Mouse (Mus musculus): ENCODE results near the gene Brip1. TPM values are rescaled to one million over a fixed set of nuclear protein-coding genes. Genes with fewer than 3 reads are reported as not detected.

Brip1 gene
- polyA plus RNA-seq, 1 experiment from 2014 or later, result 6.9 TPM

- Histone ChIP-seq H3K4me1 (no peaks in the 10 kb centered on the region), H3K27ac (replicated peaks) (no peak overlapping the region), H3K4me3 (no peak overlapping the region), H3K9ac (replicated peaks) (no peak overlapping the region), H3K27me3 (no peaks in the 10 kb centered on the region), H3K4me2 (replicated peaks) (no peak overlapping the region), H3K36me3 (peaks cover 6% of the 10 kb centered on the region; the same call in 1 of the 2 replicates), H3K9me3 (no peaks in the 10 kb centered on the region)
- no peak for ATAC-seq (ENCODE audit: low FRiP score, low read depth)
These were observed 94.4 kb downstream of the Brip1 start for GRCm38 (mm10) chr11:86106596-86106995.

DNA sequence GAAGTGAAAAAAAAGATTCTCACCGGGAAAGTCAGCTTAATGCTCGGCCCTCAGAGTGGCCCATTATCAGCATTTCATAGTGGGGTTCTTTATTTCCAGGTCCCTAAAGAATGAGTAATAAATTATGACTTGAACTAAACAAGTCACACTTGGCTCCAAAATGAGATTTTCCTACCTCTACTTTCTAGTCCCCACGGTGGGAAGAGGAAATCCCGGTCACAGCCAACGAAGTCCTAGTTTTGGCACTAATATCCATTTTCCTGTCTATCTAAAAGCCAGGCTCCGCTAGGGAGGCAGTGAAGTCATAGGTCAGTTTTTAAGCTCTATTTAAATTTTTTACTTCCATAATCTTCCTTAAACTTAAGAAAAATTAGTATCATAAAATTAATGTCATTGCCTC, 99.8 kb downstream of the Brip1 start:
- Histone ChIP-seq H3K36me3 (peaks cover 17% of the 10 kb centered on the region), H3K27me3 (no peaks in the 10 kb centered on the region), H3K9me3 (no peaks in the 10 kb centered on the region), H3K9ac (replicated peaks) (no peak overlapping the region), H3K4me1 (no peaks in the 10 kb centered on the region), H3K27ac (replicated peaks) (no peak overlapping the region), H3K4me2 (replicated peaks) (no peak overlapping the region), H3K4me3 (no peak overlapping the region)
- no peak for ATAC-seq (ENCODE audit: low FRiP score, low read depth)
- WGBS, result 89% methylated on average over 6 of the region's 6 CpGs

DNA sequence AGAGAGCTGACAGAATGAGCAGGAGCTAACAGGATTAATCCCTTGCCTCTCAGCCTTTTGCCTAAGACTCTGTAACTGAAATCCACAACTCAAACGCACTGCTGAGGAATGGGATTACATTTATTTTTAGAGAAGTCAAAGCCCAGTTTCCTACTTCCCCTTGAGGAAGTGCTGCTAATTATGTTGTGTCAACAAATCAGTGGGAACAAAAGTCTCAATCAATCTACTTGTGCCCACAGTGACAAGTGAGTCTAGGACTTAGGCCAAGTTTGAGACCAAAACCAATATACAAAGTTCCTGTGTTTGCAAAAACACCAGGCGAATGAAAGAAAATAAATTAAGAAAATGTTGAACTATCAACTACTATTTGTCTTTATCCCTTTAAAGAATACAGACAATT, 101.7 kb downstream of the Brip1 start:
- WGBS, result 64% methylated on average over 2 of the region's 2 CpGs
- ATAC-seq (ENCODE audit: low FRiP score, low read depth), result no peak
- no peak overlapping the region for H3K4me3 ChIP-seq
- H3K4me1 ChIP-seq, result no peaks in the 10 kb centered on the region
- peaks cover 17% of the 10 kb centered on the region for H3K36me3 ChIP-seq
- no peak overlapping the region for H3K4me2 ChIP-seq (replicated peaks)
- no peaks in the 10 kb centered on the region for H3K27me3 ChIP-seq
- H3K9me3 ChIP-seq, result no peaks in the 10 kb centered on the region
- no peak overlapping the region for H3K9ac ChIP-seq (replicated peaks)
- H3K27ac ChIP-seq (replicated peaks), result no peak overlapping the region

DNA sequence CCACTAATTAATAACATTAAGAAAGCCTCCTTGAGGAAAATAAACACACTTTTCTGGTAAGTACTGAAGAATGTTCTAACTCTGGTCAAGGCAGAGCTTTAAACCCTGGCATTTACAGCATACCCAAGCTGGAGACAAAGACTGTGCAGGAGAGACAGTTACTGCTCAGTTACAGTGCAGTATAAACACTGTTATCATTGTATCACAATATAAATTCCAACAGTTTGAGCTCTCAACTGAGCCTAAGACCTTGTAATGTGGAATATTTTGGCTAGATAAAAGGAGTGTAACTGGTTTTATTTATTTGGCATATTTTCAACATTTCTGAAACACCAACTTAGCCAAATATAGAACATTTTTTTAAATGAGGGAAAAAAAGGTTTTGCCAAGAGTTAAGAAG, 112.2 kb downstream of the Brip1 start:
- no peaks in the 10 kb centered on the region for H3K4me1 ChIP-seq
- no peak overlapping the region for H3K4me3 ChIP-seq
- no peaks in the 10 kb centered on the region for H3K27me3 ChIP-seq
- no peak overlapping the region for H3K27ac ChIP-seq (replicated peaks)
- H3K9me3 ChIP-seq, result no peaks in the 10 kb centered on the region
- H3K36me3 ChIP-seq, result no peaks in the 10 kb centered on the region
- H3K9ac ChIP-seq (replicated peaks), result no peak overlapping the region
- no peak for ATAC-seq (ENCODE audit: low FRiP score, low read depth)
- no peak overlapping the region for H3K4me2 ChIP-seq (replicated peaks)

DNA sequence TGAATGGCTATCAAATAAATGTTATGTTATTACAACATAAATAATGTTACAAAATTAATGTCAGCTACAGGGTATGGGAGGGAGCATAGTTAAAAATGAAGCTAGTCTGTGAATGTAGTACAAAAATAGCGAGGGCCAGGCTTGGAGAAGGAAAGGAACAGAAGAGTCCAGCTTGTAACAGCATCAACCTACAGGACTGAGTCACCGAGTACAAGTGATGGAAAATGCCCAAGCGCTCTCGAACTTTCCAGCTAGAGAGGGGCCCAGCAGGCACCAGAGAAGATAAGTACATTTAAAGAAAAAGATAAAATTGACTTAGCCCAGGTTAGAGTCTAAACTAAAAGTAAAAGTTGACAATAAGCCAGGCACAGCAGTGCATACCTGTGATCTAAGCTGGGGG, 116.5 kb downstream of the Brip1 start:
- H3K9ac ChIP-seq (replicated peaks), result no peak overlapping the region
- 84% methylated on average over 4 of the region's 4 CpGs for WGBS
- no peak overlapping the region for H3K4me2 ChIP-seq (replicated peaks)
- no peaks in the 10 kb centered on the region for H3K9me3 ChIP-seq
- H3K27ac ChIP-seq (replicated peaks), result no peak overlapping the region
- no peaks in the 10 kb centered on the region for H3K36me3 ChIP-seq
- H3K27me3 ChIP-seq, result no peaks in the 10 kb centered on the region
- H3K4me1 ChIP-seq, result 0 out of 2 replicates have a peak, but pooled peaks cover 3% of the 10 kb centered on the region
- no peak overlapping the region for H3K4me3 ChIP-seq
- no peak for ATAC-seq (ENCODE audit: low FRiP score, low read depth)

GRCm38 (mm10) chr11:86078025-86078424, 123.0 kb downstream of the Brip1 start:
- Histone ChIP-seq H3K9ac (replicated peaks) (no peak overlapping the region), H3K4me2 (replicated peaks) (no peak overlapping the region), H3K9me3 (no peaks in the 10 kb centered on the region), H3K27ac (replicated peaks) (no peak overlapping the region), H3K4me3 (no peak overlapping the region), H3K36me3 (peaks cover 11% of the 10 kb centered on the region; the same call in 1 of the 2 replicates), H3K4me1 (no peaks in the 10 kb centered on the region), H3K27me3 (no peaks in the 10 kb centered on the region)
- no peak for ATAC-seq (ENCODE audit: low FRiP score, low read depth)
- 88% methylated on average over 8 of the region's 8 CpGs for WGBS

DNA sequence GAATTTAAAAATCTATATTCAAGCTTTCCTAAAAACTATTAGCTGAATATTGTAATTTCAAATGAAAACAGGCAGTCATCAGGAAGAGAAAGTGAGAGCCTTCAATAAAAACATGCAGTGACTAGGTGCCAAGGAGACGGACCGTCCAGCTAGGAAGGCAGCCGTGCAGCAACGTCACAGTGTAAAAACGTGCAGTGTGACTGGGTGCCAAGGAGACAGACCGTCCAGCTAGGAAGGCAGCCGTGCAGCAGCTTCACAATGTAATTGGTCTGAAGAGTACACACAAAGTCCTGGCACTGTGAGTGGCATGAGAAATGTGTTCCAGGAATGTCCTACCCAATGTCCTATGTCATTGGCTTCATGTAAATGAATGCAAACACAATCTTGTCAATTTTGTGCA, 124.0 kb downstream of the Brip1 start:
- ATAC-seq (ENCODE audit: low FRiP score, low read depth), result no peak
- no peak overlapping the region for H3K4me3 ChIP-seq
- H3K4me1 ChIP-seq, result no peaks in the 10 kb centered on the region
- no peaks in the 10 kb centered on the region for H3K9me3 ChIP-seq
- H3K9ac ChIP-seq (replicated peaks), result no peak overlapping the region
- no peak overlapping the region for H3K27ac ChIP-seq (replicated peaks)
- no peaks in the 10 kb centered on the region for H3K27me3 ChIP-seq
- no peak overlapping the region for H3K4me2 ChIP-seq (replicated peaks)
- 86% methylated on average over 7 of the region's 7 CpGs for WGBS
- H3K36me3 ChIP-seq, result peaks cover 11% of the 10 kb centered on the region; the same call in 1 of the 2 replicates

DNA sequence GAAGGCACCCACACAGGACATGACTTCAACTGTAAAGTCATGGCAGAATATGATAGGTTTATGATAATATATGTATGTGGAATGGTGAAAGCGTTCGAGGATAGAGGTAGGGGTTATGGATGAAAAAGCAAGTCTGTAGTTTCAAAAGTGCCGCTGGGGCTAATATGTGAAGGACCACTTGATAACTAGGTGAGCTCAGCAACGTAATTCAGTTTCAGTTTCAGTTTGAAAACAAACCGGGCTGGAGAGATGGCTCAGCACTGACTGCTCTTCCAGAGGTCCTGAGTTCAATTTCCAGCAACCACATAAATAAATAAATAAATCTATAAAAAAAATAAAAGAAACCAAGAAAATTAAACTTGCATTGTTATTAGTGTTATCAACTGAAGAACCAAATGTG, 124.6 kb downstream of the Brip1 start:
- Histone ChIP-seq H3K27me3 (no peaks in the 10 kb centered on the region), H3K27ac (replicated peaks) (no peak overlapping the region)
- WGBS, result 93% methylated on average over 5 of the region's 5 CpGs

GRCm38 (mm10) chr11:86075371-86075770, 125.6 kb downstream of the Brip1 start:
- no peak overlapping the region for H3K27ac ChIP-seq (replicated peaks)
- WGBS, result 90% methylated on average over 1 of the region's 1 CpGs
- peaks cover 11% of the 10 kb centered on the region; the same call in 1 of the 2 replicates for H3K36me3 ChIP-seq
- no peak overlapping the region for H3K4me2 ChIP-seq (replicated peaks)
- H3K4me1 ChIP-seq, result no peaks in the 10 kb centered on the region
- no peak overlapping the region for H3K9ac ChIP-seq (replicated peaks)
- H3K4me3 ChIP-seq, result no peak overlapping the region
- ATAC-seq (ENCODE audit: low FRiP score, low read depth), result no peak
- no peaks in the 10 kb centered on the region for H3K9me3 ChIP-seq
- H3K27me3 ChIP-seq, result no peaks in the 10 kb centered on the region

More for the DNA sequence above, 124.6 kb downstream of the Brip1 start:
- Histone ChIP-seq H3K4me2 (replicated peaks) (no peak overlapping the region), H3K36me3 (peaks cover 11% of the 10 kb centered on the region; the same call in 1 of the 2 replicates), H3K4me1 (no peaks in the 10 kb centered on the region), H3K9me3 (no peaks in the 10 kb centered on the region), H3K4me3 (no peak overlapping the region), H3K9ac (replicated peaks) (no peak overlapping the region)
- ATAC-seq (ENCODE audit: low FRiP score, low read depth), result no peak

GRCm38 (mm10) chr11:86068651-86069050, 132.3 kb downstream of the Brip1 start:
- no peak overlapping the region for H3K4me3 ChIP-seq
- H3K4me1 ChIP-seq, result no peaks in the 10 kb centered on the region
- no peaks in the 10 kb centered on the region for H3K27me3 ChIP-seq
- 73% methylated on average over 6 of the region's 6 CpGs for WGBS
- peaks cover 4% of the 10 kb centered on the region; the same call in 1 of the 2 replicates for H3K36me3 ChIP-seq
- no peak overlapping the region for H3K9ac ChIP-seq (replicated peaks)
- H3K9me3 ChIP-seq, result no peaks in the 10 kb centered on the region
- no peak for ATAC-seq (ENCODE audit: low FRiP score, low read depth)
- no peak overlapping the region for H3K27ac ChIP-seq (replicated peaks)
- no peak overlapping the region for H3K4me2 ChIP-seq (replicated peaks)

GRCm38 (mm10) chr11:86067154-86067553, 133.8 kb downstream of the Brip1 start:
- Histone ChIP-seq H3K9me3 (no peaks in the 10 kb centered on the region), H3K27ac (replicated peaks) (no peak overlapping the region), H3K27me3 (no peaks in the 10 kb centered on the region), H3K36me3 (peaks cover 3% of the 10 kb centered on the region; the same call in 1 of the 2 replicates), H3K9ac (replicated peaks) (no peak overlapping the region), H3K4me3 (no peak overlapping the region), H3K4me1 (no peaks in the 10 kb centered on the region), H3K4me2 (replicated peaks) (no peak overlapping the region)
- 73% methylated on average over 8 of the region's 8 CpGs for WGBS
- no peak for ATAC-seq (ENCODE audit: low FRiP score, low read depth)

GRCm38 (mm10) chr11:86064881-86065280, 136.1 kb downstream of the Brip1 start:
- ATAC-seq (ENCODE audit: low FRiP score, low read depth), result no peak
- 92% methylated on average over 5 of the region's 5 CpGs for WGBS
- no peak overlapping the region for H3K9ac ChIP-seq (replicated peaks)
- no peaks in the 10 kb centered on the region for H3K9me3 ChIP-seq
- no peak overlapping the region for H3K27ac ChIP-seq (replicated peaks)
- H3K36me3 ChIP-seq, result peaks cover 3% of the 10 kb centered on the region; the same call in 1 of the 2 replicates
- no peak overlapping the region for H3K4me3 ChIP-seq
- H3K27me3 ChIP-seq, result no peaks in the 10 kb centered on the region
- H3K4me1 ChIP-seq, result no peaks in the 10 kb centered on the region
- H3K4me2 ChIP-seq (replicated peaks), result no peak overlapping the region

GRCm38 (mm10) chr11:86061243-86061642, 139.8 kb downstream of the Brip1 start:
- no peak for ATAC-seq (ENCODE audit: low FRiP score, low read depth)
- Histone ChIP-seq H3K36me3 (peaks cover 3% of the 10 kb centered on the region; the same call in 1 of the 2 replicates), H3K9ac (replicated peaks) (no peak overlapping the region), H3K27ac (replicated peaks) (no peak overlapping the region), H3K9me3 (no peaks in the 10 kb centered on the region), H3K4me1 (no peaks in the 10 kb centered on the region), H3K4me2 (replicated peaks) (no peak overlapping the region), H3K4me3 (no peak overlapping the region), H3K27me3 (no peaks in the 10 kb centered on the region)
- WGBS, result 69% methylated on average over 8 of the region's 8 CpGs
